Mouse (Mus musculus): Measurements from ENCODE around the gene Arhgap11a. TPM values are rescaled to one million over a fixed set of nuclear protein-coding genes. Genes with fewer than 3 reads are reported as not detected.

Gene Arhgap11a
- 17.9 and 18.1 TPM in 2 replicates for polyA plus RNA-seq (2015; fragmentation: Nextera tagmentation; extraction: Ambion mirVana)

GRCm38 (mm10) chr2:113848245-113849121, at the start of gene Arhgap11a:
TSS of gene Arhgap11a (minus strand) at chr2:113848661.
- WGBS, result under 1% methylated on average over 48 of the region's 48 CpGs
- no peaks in the 10 kb centered on the region for H3K36me3 ChIP-seq (ENCODE audit: control insufficient read depth, insufficient read depth, low read length)
- peak within 1 kb of the TSS; percentile 86 for H3K27ac ChIP-seq (ENCODE audit: low read length)
- no peaks in the 10 kb centered on the region for H3K27me3 ChIP-seq (replicated peaks; ENCODE audit: control insufficient read depth, insufficient read depth, low read length)
- peaks cover 18% of the 10 kb centered on the region for H3K4me1 ChIP-seq (ENCODE audit: control insufficient read depth, insufficient read depth, low read length)
- H3K4me2 ChIP-seq (ENCODE audit: low read depth, low read length), result peak within 1 kb of the TSS; percentile 79
- ATAC-seq, result peak; percentile 97
- peak within 1 kb of the TSS; percentile 82 for H3K9ac ChIP-seq (ENCODE audit: low read depth, low read length)
- H3K9me3 ChIP-seq (ENCODE audit: control insufficient read depth, low read length), result no peaks in the 10 kb centered on the region
- H3K4me3 ChIP-seq (ENCODE audit: low read length), result peak within 1 kb of the TSS; percentile 84

- H3K36me3 ChIP-seq (ENCODE audit: control insufficient read depth, insufficient read depth, low read length), result no peaks in the 10 kb centered on the region
- H3K4me2 ChIP-seq (ENCODE audit: low read depth, low read length), result no peak overlapping the region
- 76% methylated on average over 10 of the region's 12 CpGs for WGBS
- no peaks in the 10 kb centered on the region for H3K9me3 ChIP-seq (ENCODE audit: control insufficient read depth, low read length)
- H3K27ac ChIP-seq (ENCODE audit: low read length), result no peak overlapping the region
- no peaks in the 10 kb centered on the region for H3K4me1 ChIP-seq (ENCODE audit: control insufficient read depth, insufficient read depth, low read length)
- no peak overlapping the region for H3K4me3 ChIP-seq (ENCODE audit: low read length)
- H3K27me3 ChIP-seq (replicated peaks; ENCODE audit: control insufficient read depth, insufficient read depth, low read length), result no peaks in the 10 kb centered on the region
- no peak overlapping the region for H3K9ac ChIP-seq (ENCODE audit: low read depth, low read length)
- no peak for ATAC-seq
Measured at GRCm38 (mm10) chr2:113893385-113894122, 45.1 kb upstream of the Arhgap11a start.

- 72% methylated on average over 4 of the region's 4 CpGs for WGBS
- Histone ChIP-seq H3K27me3 (replicated peaks; ENCODE audit: control insufficient read depth, insufficient read depth, low read length) (no peaks in the 10 kb centered on the region), H3K9me3 (ENCODE audit: control insufficient read depth, low read length) (no peaks in the 10 kb centered on the region), H3K4me3 (ENCODE audit: low read length) (no peak overlapping the region), H3K4me2 (ENCODE audit: low read depth, low read length) (no peak overlapping the region), H3K27ac (ENCODE audit: low read length) (no peak overlapping the region), H3K4me1 (ENCODE audit: control insufficient read depth, insufficient read depth, low read length) (no peaks in the 10 kb centered on the region), H3K9ac (ENCODE audit: low read depth, low read length) (no peak overlapping the region), H3K36me3 (ENCODE audit: control insufficient read depth, insufficient read depth, low read length) (no peaks in the 10 kb centered on the region)
- no peak for ATAC-seq
Measured at GRCm38 (mm10) chr2:113887166-113887565, 38.7 kb upstream of the Arhgap11a start.

GRCm38 (mm10) chr2:113886061-113886460, 37.6 kb upstream of the Arhgap11a start:
- no peaks in the 10 kb centered on the region for H3K36me3 ChIP-seq (ENCODE audit: control insufficient read depth, insufficient read depth, low read length)
- ATAC-seq, result no peak
- no peak overlapping the region for H3K9ac ChIP-seq (ENCODE audit: low read depth, low read length)
- WGBS, result 78% methylated on average over 1 of the region's 1 CpGs
- H3K4me3 ChIP-seq (ENCODE audit: low read length), result no peak overlapping the region
- no peak overlapping the region for H3K4me2 ChIP-seq (ENCODE audit: low read depth, low read length)
- no peaks in the 10 kb centered on the region for H3K9me3 ChIP-seq (ENCODE audit: control insufficient read depth, low read length)
- no peaks in the 10 kb centered on the region for H3K4me1 ChIP-seq (ENCODE audit: control insufficient read depth, insufficient read depth, low read length)
- H3K27me3 ChIP-seq (replicated peaks; ENCODE audit: control insufficient read depth, insufficient read depth, low read length), result no peaks in the 10 kb centered on the region
- H3K27ac ChIP-seq (ENCODE audit: low read length), result no peak overlapping the region

- no peaks in the 10 kb centered on the region for H3K4me1 ChIP-seq (ENCODE audit: control insufficient read depth, insufficient read depth, low read length)
- no peak for ATAC-seq
- no peaks in the 10 kb centered on the region for H3K9me3 ChIP-seq (ENCODE audit: control insufficient read depth, low read length)
- no peaks in the 10 kb centered on the region for H3K27me3 ChIP-seq (replicated peaks; ENCODE audit: control insufficient read depth, insufficient read depth, low read length)
- H3K4me2 ChIP-seq (ENCODE audit: low read depth, low read length), result no peak overlapping the region
- WGBS, result 74% methylated on average over 1 of the region's 1 CpGs
- no peak overlapping the region for H3K4me3 ChIP-seq (ENCODE audit: low read length)
- H3K27ac ChIP-seq (ENCODE audit: low read length), result no peak overlapping the region
- no peak overlapping the region for H3K9ac ChIP-seq (ENCODE audit: low read depth, low read length)
- no peaks in the 10 kb centered on the region for H3K36me3 ChIP-seq (ENCODE audit: control insufficient read depth, insufficient read depth, low read length)
Measured at GRCm38 (mm10) chr2:113870115-113870514, 21.7 kb upstream of the Arhgap11a start.

- Histone ChIP-seq H3K27me3 (replicated peaks; ENCODE audit: control insufficient read depth, insufficient read depth, low read length) (no peaks in the 10 kb centered on the region), H3K4me2 (ENCODE audit: low read depth, low read length) (no peak overlapping the region), H3K4me3 (ENCODE audit: low read length) (no peak overlapping the region), H3K36me3 (ENCODE audit: control insufficient read depth, insufficient read depth, low read length) (no peaks in the 10 kb centered on the region), H3K9me3 (ENCODE audit: control insufficient read depth, low read length) (no peaks in the 10 kb centered on the region), H3K9ac (ENCODE audit: low read depth, low read length) (no peak overlapping the region), H3K4me1 (ENCODE audit: control insufficient read depth, insufficient read depth, low read length) (no peaks in the 10 kb centered on the region), H3K27ac (ENCODE audit: low read length) (no peak overlapping the region)
- WGBS, result 89% methylated on average over 4 of the region's 4 CpGs
- no peak for ATAC-seq
Measured at GRCm38 (mm10) chr2:113868404-113868803, 19.9 kb upstream of the Arhgap11a start.

- Histone ChIP-seq H3K4me3 (ENCODE audit: low read length) (no peak overlapping the region), H3K27ac (ENCODE audit: low read length) (no peak overlapping the region), H3K27me3 (replicated peaks; ENCODE audit: control insufficient read depth, insufficient read depth, low read length) (no peaks in the 10 kb centered on the region), H3K4me1 (ENCODE audit: control insufficient read depth, insufficient read depth, low read length) (no peaks in the 10 kb centered on the region), H3K9me3 (ENCODE audit: control insufficient read depth, low read length) (no peaks in the 10 kb centered on the region), H3K9ac (ENCODE audit: low read depth, low read length) (no peak overlapping the region), H3K36me3 (ENCODE audit: control insufficient read depth, insufficient read depth, low read length) (no peaks in the 10 kb centered on the region), H3K4me2 (ENCODE audit: low read depth, low read length) (no peak overlapping the region)
- WGBS, result 29% methylated on average over 2 of the region's 2 CpGs
- ATAC-seq, result no peak
Measured at GRCm38 (mm10) chr2:113866155-113866554, 17.7 kb upstream of the Arhgap11a start.

GRCm38 (mm10) chr2:113849141-113849540, 680 bp upstream of the Arhgap11a start:
- Histone ChIP-seq H3K4me2 (ENCODE audit: low read depth, low read length) (peak overlapping the region; percentile 71), H3K4me3 (ENCODE audit: low read length) (peak overlapping the region; percentile 84), H3K27me3 (replicated peaks; ENCODE audit: control insufficient read depth, insufficient read depth, low read length) (no peaks in the 10 kb centered on the region), H3K4me1 (ENCODE audit: control insufficient read depth, insufficient read depth, low read length) (peaks cover 18% of the 10 kb centered on the region), H3K36me3 (ENCODE audit: control insufficient read depth, insufficient read depth, low read length) (no peaks in the 10 kb centered on the region), H3K9ac (ENCODE audit: low read depth, low read length) (peak overlapping the region; percentile 82; the same call in 1 of the 2 replicates), H3K9me3 (ENCODE audit: control insufficient read depth, low read length) (no peaks in the 10 kb centered on the region), H3K27ac (ENCODE audit: low read length) (no peak overlapping the region)
- 3% methylated on average over 3 of the region's 3 CpGs for WGBS
- peak; percentile 21 for ATAC-seq

- H3K4me2 ChIP-seq (ENCODE audit: low read depth, low read length), result peak overlapping the region; percentile 79
- H3K9ac ChIP-seq (ENCODE audit: low read depth, low read length), result peak overlapping the region; percentile 82
- peak overlapping the region; percentile 86 for H3K27ac ChIP-seq (ENCODE audit: low read length)
- under 1% methylated on average over 24 of the region's 24 CpGs for WGBS
- no peaks in the 10 kb centered on the region for H3K27me3 ChIP-seq (replicated peaks; ENCODE audit: control insufficient read depth, insufficient read depth, low read length)
- no peaks in the 10 kb centered on the region for H3K36me3 ChIP-seq (ENCODE audit: control insufficient read depth, insufficient read depth, low read length)
- no peak for ATAC-seq
- H3K4me1 ChIP-seq (ENCODE audit: control insufficient read depth, insufficient read depth, low read length), result peaks cover 18% of the 10 kb centered on the region
- H3K4me3 ChIP-seq (ENCODE audit: low read length), result peak overlapping the region; percentile 84
- no peaks in the 10 kb centered on the region for H3K9me3 ChIP-seq (ENCODE audit: control insufficient read depth, low read length)
Measured at GRCm38 (mm10) chr2:113847678-113848244, 700 bp downstream of the Arhgap11a start.
